Mouse (Mus musculus): ENCODE data around the gene Greb1.

GRCm38 (mm10) chr12:16728221-16728620, 72.5 kb downstream of the Greb1 start:
- TF ChIP-seq POLR2A (IDR thresholded peaks at IDR 0.05; ENCODE audit: insufficient read depth, low read depth, low read length) (no peak), CTCF (IDR thresholded peaks at IDR 0.05; ENCODE audit: insufficient read depth, low read depth, low read length) (no peak)
